Mouse (Mus musculus) adrenal gland, adult (tissue): Measurements from ENCODE around the gene Adcy1.

ENCODE experiments used
- DNase-seq, 2 experiments: peaks; one replicate each; pipeline ENCODE4 v3.0.0; 2022 to 2023; ENCODE audit warnings: low spot score in 1 of 2; ENCODE audit not compliant: inconsistent age in 2 of 2

Gene Adcy1

GRCm38 (mm10) chr11:7178724-7179123 is 115.4 kb downstream of the Adcy1 start:
- no peak for DNase-seq

DNA sequence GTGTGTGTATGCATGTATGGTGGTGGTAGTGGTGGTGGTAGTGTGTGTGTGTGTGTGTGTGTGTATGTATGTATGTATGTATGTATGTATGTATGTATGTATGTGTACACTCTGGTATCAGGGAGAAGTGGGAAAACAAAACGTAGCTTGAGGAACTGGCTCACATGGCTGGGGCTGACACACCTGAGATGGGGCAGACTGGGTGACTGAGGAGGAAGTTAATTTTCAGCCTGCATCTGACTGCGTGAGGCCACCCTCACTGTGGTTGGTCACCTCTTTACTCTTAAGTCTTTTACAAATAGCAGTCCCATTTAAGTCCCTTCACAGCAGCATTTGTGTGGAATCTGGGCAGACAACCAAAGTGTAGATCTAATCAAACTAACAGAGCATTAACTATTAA is 116.0 kb downstream of the Adcy1 start:
- DNase-seq: no peak

DNA sequence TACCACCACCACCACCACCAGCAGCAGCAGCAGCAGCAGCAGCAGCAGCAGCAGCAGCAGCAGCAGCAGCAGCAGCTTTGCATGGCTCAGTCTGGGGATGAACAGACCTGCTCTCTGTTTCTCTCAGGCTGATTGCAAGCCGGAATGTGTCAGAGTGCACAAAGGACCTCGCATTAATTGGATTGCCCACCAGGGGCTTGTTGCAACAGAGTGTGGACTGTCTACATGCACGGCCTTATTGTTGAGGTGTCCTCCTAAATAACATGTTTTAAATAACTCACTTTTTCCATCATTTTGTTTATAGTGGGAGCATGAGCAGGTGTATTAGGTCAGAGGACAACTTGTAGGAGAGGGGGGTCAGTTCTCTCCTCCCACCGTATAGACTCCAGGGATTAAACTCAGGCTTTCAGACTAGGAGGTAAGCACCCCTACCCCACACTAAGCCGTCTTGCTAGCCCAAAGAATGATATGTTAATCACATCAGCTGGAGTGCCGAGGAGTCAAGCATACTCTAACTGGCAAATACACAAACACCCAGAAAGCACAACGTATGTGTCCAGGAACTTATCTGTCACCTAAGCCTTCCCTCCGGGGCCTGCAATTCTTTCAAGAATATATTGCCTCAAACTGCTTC is 119.2 kb downstream of the Adcy1 start:
- DNase-seq: no peak

DNA sequence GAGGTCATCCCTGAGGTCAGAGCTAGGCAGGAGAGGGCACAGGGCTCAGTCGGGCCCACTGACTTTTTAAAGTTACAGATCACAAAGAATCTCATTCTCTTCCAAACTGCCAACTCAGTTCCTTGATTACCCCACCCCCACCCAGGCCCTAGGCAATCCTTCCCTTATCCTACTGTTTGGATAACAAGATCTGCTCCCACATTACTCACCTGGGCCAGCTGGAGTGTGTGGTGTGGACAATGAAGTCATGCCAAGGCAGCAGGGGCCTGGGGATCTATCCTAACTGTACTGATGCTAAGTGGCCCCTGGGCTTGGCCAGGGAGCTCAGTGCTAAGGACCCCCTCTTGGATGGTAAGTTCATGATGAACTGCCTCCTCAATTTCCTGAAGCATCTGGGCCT is 121.1 kb downstream of the Adcy1 start:
- no peak for DNase-seq

GRCm38 (mm10) chr11:7187472-7187871 is 124.2 kb downstream of the Adcy1 start:
- DNase-seq: no peak

DNA sequence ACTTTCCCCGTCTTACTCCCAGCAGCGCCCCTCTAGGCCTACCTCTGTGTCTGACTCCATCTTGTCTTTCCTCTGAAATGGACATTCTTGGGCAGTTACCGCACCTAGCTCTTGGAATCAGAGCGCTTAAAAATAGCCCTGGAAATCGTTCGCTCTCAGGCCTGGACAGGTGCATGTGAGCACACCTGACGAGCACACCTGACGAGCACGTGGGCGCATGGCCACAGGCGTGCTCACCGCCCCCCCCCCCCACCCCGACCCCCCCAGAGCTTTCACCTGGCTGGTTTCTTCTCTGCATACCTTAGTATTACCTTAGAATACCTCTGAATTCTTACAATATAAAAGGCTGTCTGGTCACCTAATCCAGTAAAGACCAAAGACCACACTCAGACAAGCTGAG is 125.2 kb downstream of the Adcy1 start, which contains the start of gene Gm11985:
Gene Gm11985, minus strand, starts transcription at position 101 of the 400 bp plus-strand sequence.
- no peak for DNase-seq

DNA sequence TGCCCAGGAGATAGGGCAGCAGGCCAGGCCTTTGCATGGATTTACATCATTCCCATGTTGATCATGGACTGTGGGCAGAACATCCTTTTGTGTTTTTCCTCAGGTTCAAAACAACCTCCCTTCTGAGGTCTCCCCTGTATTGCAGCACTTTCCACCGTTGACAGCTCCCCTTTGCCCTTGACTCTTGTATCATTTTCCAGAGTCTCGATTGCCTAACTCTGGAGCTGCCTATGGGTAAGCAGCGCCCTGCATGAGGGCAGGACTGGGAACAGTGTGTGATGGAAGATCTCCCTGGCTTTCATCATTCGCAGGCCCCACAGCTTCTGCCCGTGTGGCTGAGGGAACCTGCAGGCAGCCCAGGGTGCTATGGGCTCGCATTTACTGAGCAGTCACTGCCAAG is 129.4 kb downstream of the Adcy1 start:
- no peak for DNase-seq

DNA sequence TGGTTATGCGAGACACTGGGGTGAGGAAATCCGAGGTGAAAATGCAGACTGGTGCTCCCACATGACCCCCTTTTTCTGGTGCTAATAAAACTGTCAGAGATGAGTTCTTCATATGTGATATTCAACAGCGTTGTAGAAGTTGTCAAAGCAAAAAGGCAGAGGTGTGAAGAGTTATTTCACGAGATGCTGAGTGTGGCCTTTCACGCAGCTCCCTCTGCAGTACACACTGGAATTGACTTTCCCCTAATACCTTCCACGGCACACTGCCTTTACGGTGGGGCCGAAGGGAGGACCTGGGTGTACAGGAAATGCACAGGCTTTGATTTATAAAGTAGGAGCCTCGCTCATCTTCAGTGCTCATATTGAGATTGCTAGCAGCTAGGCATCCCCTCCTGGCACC is 129.8 kb downstream of the Adcy1 start:
- DNase-seq: no peak

- DNase-seq: no peak
Observed at GRCm38 (mm10) chr11:7194432-7195311, 131.4 kb downstream of the Adcy1 start.

DNA sequence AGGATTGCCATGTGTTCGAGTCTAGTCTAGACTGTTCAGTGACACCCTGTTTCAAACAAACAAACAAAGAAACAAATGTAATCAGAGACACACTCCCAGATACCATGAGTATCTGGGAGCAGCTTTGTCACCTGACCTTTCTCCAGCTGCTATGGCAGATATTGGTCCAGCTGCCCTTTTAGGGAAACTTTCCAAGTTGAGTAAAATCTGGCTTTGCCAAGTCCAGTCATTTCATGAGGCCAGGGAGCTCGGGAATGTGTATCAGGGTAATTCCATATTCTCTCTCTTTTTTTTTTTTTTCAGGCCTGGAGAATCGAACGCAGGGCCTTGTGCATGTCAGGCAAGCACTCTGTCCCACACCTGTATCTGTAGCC is 132.0 kb downstream of the Adcy1 start:
- DNase-seq: no peak

DNA sequence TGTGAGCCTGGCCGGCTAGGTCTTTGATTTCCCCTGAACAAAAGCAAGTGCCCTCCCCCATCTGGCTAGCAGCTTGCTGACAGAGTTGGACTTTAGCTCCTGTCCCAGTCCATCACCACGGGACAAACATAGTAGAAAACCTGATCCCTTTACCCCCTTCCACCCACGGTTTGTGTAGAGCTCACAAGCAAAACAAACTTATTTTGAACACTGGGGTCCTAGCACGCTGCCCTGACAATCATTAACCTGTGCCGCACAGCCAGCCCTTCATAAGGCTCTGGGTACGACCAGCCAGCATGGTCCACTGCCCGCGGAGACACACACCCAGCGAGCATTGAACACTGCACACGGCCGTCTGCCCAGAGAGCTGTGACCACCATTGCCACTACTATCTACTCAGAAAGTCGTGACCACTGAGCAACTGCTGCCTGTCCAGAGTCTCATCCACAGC is 134.2 kb downstream of the Adcy1 start, which contains the start of gene Igfbp1:
Gene Igfbp1, plus strand, starts transcription at position 292 of the 451 bp plus-strand sequence.
- DNase-seq: no peak

GRCm38 (mm10) chr11:7198006-7198405 is 134.7 kb downstream of the Adcy1 start:
- DNase-seq: no peak

DNA sequence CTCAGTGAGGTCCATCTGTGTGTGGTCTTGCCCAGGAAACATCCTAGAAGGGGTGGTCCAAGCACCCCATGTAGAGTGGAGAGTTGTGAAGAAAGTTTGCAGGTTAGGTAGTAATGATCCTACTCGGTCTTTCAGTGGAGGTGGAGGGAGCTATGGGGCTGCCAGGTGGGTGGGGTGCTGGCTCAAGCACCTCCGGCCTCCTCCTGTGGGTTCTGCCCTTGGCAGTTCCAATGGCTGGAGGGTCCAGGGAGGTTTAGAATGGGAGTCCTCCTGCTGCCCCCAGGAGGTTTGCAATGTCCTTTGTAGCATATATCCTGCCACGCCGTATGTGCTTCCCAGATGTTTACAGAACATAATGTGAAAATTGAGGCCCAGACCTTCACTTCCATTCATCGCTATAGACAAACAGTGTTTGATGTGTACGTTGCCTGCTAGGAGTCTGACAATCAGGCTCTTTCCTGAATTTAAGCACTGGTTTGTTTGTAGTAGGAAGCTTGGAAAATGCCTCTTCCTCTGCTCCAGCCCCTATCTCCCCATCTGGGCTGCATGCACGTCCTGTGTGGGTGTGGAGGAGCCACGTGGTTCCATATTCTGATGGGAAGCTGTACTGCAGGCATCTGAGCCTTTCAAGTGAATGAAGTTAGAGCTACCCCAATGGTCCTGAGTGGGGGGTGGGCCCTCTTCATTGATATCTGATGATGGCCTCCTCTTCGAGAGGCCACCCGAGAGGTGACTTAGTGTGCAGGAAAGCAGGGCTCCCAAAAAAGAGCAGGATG is 135.4 kb downstream of the Adcy1 start:
- no peak for DNase-seq

GRCm38 (mm10) chr11:7199736-7200392 is 136.6 kb downstream of the Adcy1 start:
- peak; percentile 22 to 84 for DNase-seq

- DNase-seq: no peak
Observed at GRCm38 (mm10) chr11:7200393-7200783, 137.1 kb downstream of the Adcy1 start.

- DNase-seq: no peak
Observed at GRCm38 (mm10) chr11:7202206-7202605, 138.9 kb downstream of the Adcy1 start.

GRCm38 (mm10) chr11:7203846-7204245 is 140.6 kb downstream of the Adcy1 start:
- no peak for DNase-seq

DNA sequence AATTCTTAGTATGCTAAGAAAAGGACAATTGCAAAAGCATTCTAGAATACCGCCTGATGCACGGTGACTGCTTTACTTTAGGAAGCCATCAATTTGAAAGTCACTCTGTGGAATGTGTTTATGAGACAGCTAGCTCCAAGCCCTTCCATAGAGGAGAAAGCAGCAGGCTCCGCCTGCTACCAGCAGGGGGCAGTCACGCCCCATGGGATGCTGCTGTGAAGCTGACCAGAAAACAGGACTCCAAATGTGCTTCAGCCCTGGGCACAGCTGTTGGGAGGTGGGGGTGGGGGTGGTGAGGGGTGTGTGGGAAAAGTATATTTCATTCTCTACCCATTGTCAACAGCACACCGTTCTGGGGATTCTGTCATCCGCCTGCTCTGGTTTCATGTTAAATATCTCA is 147.1 kb downstream of the Adcy1 start:
- peak; percentile 69 to 89 for DNase-seq

- peak; percentile 19 to 63 for DNase-seq
Observed at GRCm38 (mm10) chr11:7211211-7211610, 147.9 kb downstream of the Adcy1 start.

GRCm38 (mm10) chr11:7212126-7212798 is 149.0 kb downstream of the Adcy1 start:
- DNase-seq: no peak

DNA sequence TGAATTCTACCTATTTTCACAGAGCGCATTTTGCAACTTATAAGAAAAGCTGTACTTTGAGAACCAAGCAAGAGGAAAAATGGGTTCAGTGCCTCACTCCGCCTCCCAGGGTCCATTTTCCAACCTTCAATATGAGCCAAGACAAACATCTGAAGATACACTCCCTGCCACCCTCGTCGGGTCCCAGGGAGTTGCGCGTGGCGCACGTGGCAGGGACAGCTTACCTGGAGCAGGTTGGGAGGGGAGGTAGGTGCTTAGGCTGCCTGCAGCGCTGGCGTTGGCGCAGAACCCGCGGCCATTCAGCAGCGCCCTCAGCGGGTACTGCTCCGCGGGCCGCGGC is 149.8 kb downstream of the Adcy1 start:
- DNase-seq: no peak
